Mouse (Mus musculus) olfactory bulb, adult 2 months (tissue): ENCODE measurements around the gene Ajap1.

ENCODE experiments used
- CTCF ChIP-seq: fragments of 200-500 bp; IDR thresholded peaks from 2 replicates; pipeline ENCODE4 v1.5.1; 2012; ENCODE audit warnings: low read depth, mild to moderate bottlenecking, low read length, moderate library complexity; ENCODE audit not compliant: insufficient read depth
- POLR2A ChIP-seq: fragments of 200-500 bp; IDR thresholded peaks from 2 replicates; pipeline ENCODE4 v1.6.1; 2012; ENCODE audit warnings: mild to moderate bottlenecking, low read depth, low read length, moderate library complexity; ENCODE audit not compliant: insufficient read depth

DNA sequence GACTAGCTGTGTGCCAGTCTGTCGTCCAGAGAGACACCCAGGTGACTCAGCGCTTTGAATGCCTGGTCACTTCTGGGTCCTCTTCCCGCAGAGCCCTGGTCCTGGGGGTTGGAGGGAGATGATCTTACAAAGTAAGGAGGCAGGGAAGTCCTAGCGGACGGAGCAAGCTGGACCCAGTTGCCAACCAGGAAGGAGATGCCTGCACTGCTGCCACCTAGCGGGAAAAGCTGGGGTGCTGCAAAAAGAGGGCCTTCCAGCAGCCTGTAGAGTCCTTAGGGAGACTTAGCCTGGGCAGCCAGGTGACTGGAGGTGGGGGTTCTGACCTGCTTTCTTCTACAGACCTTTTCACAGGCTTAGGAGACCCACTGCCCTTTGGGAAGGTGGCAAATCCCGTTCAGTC is 1.8 kb upstream of the Ajap1 start:
- peak; percentile 74 for TF ChIP-seq CTCF
- no peak for TF ChIP-seq POLR2A
